Mouse (Mus musculus) heart, adult 18-20 months (tissue): Measurements from ENCODE around the gene Fosl1. TPM values are rescaled to one million over a fixed set of nuclear protein-coding genes. Genes with fewer than 3 reads are reported as not detected.
A peak's percentile ranks its signal among the peaks of the same experiment; 100 is the strongest.
"Not testable (repeated sequence)": the region's sequence is repeated elsewhere in the genome, so short reads cannot be mapped to it uniquely, and the experiment has no call there.

Source experiments
- DNase-seq, 2 experiments: peaks; one replicate each; pipeline ENCODE4 v3.0.0; 2021 to 2022; ENCODE audit warnings: mixed read lengths in 1 of 2
- long read RNA-seq, 2 experiments: library from polyadenylated mRNA; stranded (forward); transcript quantifications; one replicate each; pipeline ENCODE4 v2.0.0; 2021
- total RNA-seq, 2 experiments: library from RNA; stranded (reverse); gene quantifications; 2 replicates each; pipeline ENCODE4 v1.2.3; 2021

Fosl1 gene
- not detected for total RNA-seq
- long read RNA-seq, experiment 1 = 0 reads
- long read RNA-seq, experiment 2 = 0 reads

- peak; percentile 69 to 82 for DNase-seq
Measured at GRCm38 (mm10) chr19:5447515-5448353, at the start of gene Fosl1. Gene Fosl1, plus strand, starts transcription at chr19:5447547.

GRCm38 (mm10) chr19:5401073-5401472 lies 46.3 kb upstream of the Fosl1 start:
- not testable (repeated sequence) for DNase-seq

GRCm38 (mm10) chr19:5402293-5402692 lies 45.1 kb upstream of the Fosl1 start, which contains the start of gene Tsga10ip:
Gene Tsga10ip, minus strand, starts transcription at chr19:5402526.
- DNase-seq = no peak

- DNase-seq = no peak
Measured at GRCm38 (mm10) chr19:5405924-5406323, 41.4 kb upstream of the Fosl1 start.

- peak; percentile 65 to 74 for DNase-seq
Measured at GRCm38 (mm10) chr19:5406531-5407126, 40.7 kb upstream of the Fosl1 start.

- peak; percentile 70 to 81 for DNase-seq
Measured at GRCm38 (mm10) chr19:5407133-5407532, 40.2 kb upstream of the Fosl1 start.

GRCm38 (mm10) chr19:5408057-5409001 lies 39.0 kb upstream of the Fosl1 start:
- DNase-seq = peak; percentile 84 to 86

- DNase-seq = peak; percentile 71 to 76
Measured at GRCm38 (mm10) chr19:5409068-5409467, 38.3 kb upstream of the Fosl1 start.

GRCm38 (mm10) chr19:5410641-5411040 lies 36.7 kb upstream of the Fosl1 start:
- DNase-seq = no peak

GRCm38 (mm10) chr19:5411961-5412360 lies 35.4 kb upstream of the Fosl1 start:
- DNase-seq = peak in 1 of 2 experiments; percentile 76

- no peak for DNase-seq
Measured at GRCm38 (mm10) chr19:5413840-5414239, 33.5 kb upstream of the Fosl1 start.

GRCm38 (mm10) chr19:5414534-5414957 lies 32.8 kb upstream of the Fosl1 start:
- DNase-seq = peak; percentile 82 to 92

- peak; percentile 60 to 66 for DNase-seq
Measured at GRCm38 (mm10) chr19:5418750-5419466, 28.4 kb upstream of the Fosl1 start.

GRCm38 (mm10) chr19:5419630-5420029 lies 27.7 kb upstream of the Fosl1 start:
- DNase-seq = no peak

- DNase-seq = no peak
Measured at GRCm38 (mm10) chr19:5420579-5420978, 26.8 kb upstream of the Fosl1 start.

- DNase-seq = no peak
Measured at GRCm38 (mm10) chr19:5421784-5422183, 25.6 kb upstream of the Fosl1 start.

- no peak for DNase-seq
Measured at GRCm38 (mm10) chr19:5422267-5422666, 25.1 kb upstream of the Fosl1 start.

GRCm38 (mm10) chr19:5422895-5423443 lies 24.4 kb upstream of the Fosl1 start:
- DNase-seq = no peak

GRCm38 (mm10) chr19:5423561-5423960 lies 23.8 kb upstream of the Fosl1 start:
- DNase-seq = peak in 1 of 2 experiments; percentile 36

- peak; percentile 67 to 85 for DNase-seq
Measured at GRCm38 (mm10) chr19:5424092-5424781, 23.1 kb upstream of the Fosl1 start.
